Mouse (Mus musculus): Measurements from ENCODE around the gene Tmprss6. TPM values are rescaled to one million over a fixed set of nuclear protein-coding genes. Genes with fewer than 3 reads are reported as not detected.

Tmprss6 gene
- total RNA-seq, 2 experiments from 2014 or later = not detected

- intact Hi-C loops (cut with DNase I) = no loop called here
- DNase-seq (ENCODE audit: extremely low spot score in 1 of 2, low spot score in 2 of 2) = no peak
Observed at GRCm38 (mm10) chr15:78489248-78489647, 20.8 kb upstream of the Tmprss6 start.

- no peak for DNase-seq (ENCODE audit: extremely low spot score in 1 of 2, low spot score in 2 of 2)
- intact Hi-C loops (cut with DNase I) = no loop called here
Observed at GRCm38 (mm10) chr15:78487066-78487465, 18.6 kb upstream of the Tmprss6 start.

GRCm38 (mm10) chr15:78486564-78486963 is 18.1 kb upstream of the Tmprss6 start:
- intact Hi-C loops (cut with DNase I) = no loop called here
- DNase-seq (ENCODE audit: extremely low spot score in 1 of 2, low spot score in 2 of 2) = no peak

GRCm38 (mm10) chr15:78483311-78483710 is 14.9 kb upstream of the Tmprss6 start:
- intact Hi-C loops (cut with DNase I) = no loop called here

GRCm38 (mm10) chr15:78482518-78482917 is 14.1 kb upstream of the Tmprss6 start:
- DNase-seq (ENCODE audit: extremely low spot score in 1 of 2, low spot score in 2 of 2) = no peak
- intact Hi-C loops (cut with DNase I) = no loop called here

More at GRCm38 (mm10) chr15:78483311-78483710, 14.9 kb upstream of the Tmprss6 start:
- no peak for DNase-seq (ENCODE audit: extremely low spot score in 1 of 2, low spot score in 2 of 2)

GRCm38 (mm10) chr15:78481448-78482000 is 13.1 kb upstream of the Tmprss6 start:
- DNase-seq (ENCODE audit: extremely low spot score in 1 of 2, low spot score in 2 of 2) = peak in 1 of 2 experiments; percentile 31
- intact Hi-C loops (cut with DNase I) = no loop called here

GRCm38 (mm10) chr15:78480991-78481390 is 12.6 kb upstream of the Tmprss6 start:
- intact Hi-C loops (cut with DNase I) = no loop called here
- DNase-seq (ENCODE audit: extremely low spot score in 1 of 2, low spot score in 2 of 2) = no peak

- DNase-seq (ENCODE audit: extremely low spot score in 1 of 2, low spot score in 2 of 2) = no peak
- intact Hi-C loops (cut with DNase I) = no loop called here
Observed at GRCm38 (mm10) chr15:78480111-78480510, 11.7 kb upstream of the Tmprss6 start.

- intact Hi-C loops (cut with DNase I) = no loop called here
- DNase-seq (ENCODE audit: extremely low spot score in 1 of 2, low spot score in 2 of 2) = no peak
Observed at GRCm38 (mm10) chr15:78479470-78479869, 11.0 kb upstream of the Tmprss6 start.

GRCm38 (mm10) chr15:78478073-78478472 is 9.6 kb upstream of the Tmprss6 start:
- intact Hi-C loops (cut with DNase I) = no loop called here
- no peak for DNase-seq (ENCODE audit: extremely low spot score in 1 of 2, low spot score in 2 of 2)

GRCm38 (mm10) chr15:78476878-78477277 is 8.4 kb upstream of the Tmprss6 start:
- intact Hi-C loops (cut with DNase I) = no loop called here

GRCm38 (mm10) chr15:78475604-78476031 is 7.2 kb upstream of the Tmprss6 start:
- no peak for DNase-seq (ENCODE audit: extremely low spot score in 1 of 2, low spot score in 2 of 2)
- intact Hi-C loops (cut with DNase I) = no loop called here

More at GRCm38 (mm10) chr15:78476878-78477277, 8.4 kb upstream of the Tmprss6 start:
- DNase-seq (ENCODE audit: extremely low spot score in 1 of 2, low spot score in 2 of 2) = no peak

GRCm38 (mm10) chr15:78473442-78473841 is 5.0 kb upstream of the Tmprss6 start:
- intact Hi-C loops (cut with DNase I) = no loop called here

GRCm38 (mm10) chr15:78471902-78472301 is 3.5 kb upstream of the Tmprss6 start:
- intact Hi-C loops (cut with DNase I) = no loop called here
- no peak for DNase-seq (ENCODE audit: extremely low spot score in 1 of 2, low spot score in 2 of 2)

More at GRCm38 (mm10) chr15:78473442-78473841, 5.0 kb upstream of the Tmprss6 start:
- no peak for DNase-seq (ENCODE audit: extremely low spot score in 1 of 2, low spot score in 2 of 2)

GRCm38 (mm10) chr15:78470495-78471276 is 2.3 kb upstream of the Tmprss6 start:
- intact Hi-C loops (cut with DNase I) = no loop called here
- no peak for DNase-seq (ENCODE audit: extremely low spot score in 1 of 2, low spot score in 2 of 2)

- intact Hi-C loops (cut with DNase I) = loop anchor here (5.0 kb wide), 1 partner anchor 35 kb away; no protein-coding TSS in a partner anchor
- DNase-seq (ENCODE audit: extremely low spot score in 1 of 2, low spot score in 2 of 2) = no peak
Observed at GRCm38 (mm10) chr15:78467570-78467969, 864 bp downstream of the Tmprss6 start.

GRCm38 (mm10) chr15:78466809-78467208 is 1.6 kb downstream of the Tmprss6 start:
- DNase-seq (ENCODE audit: extremely low spot score in 1 of 2, low spot score in 2 of 2) = no peak

GRCm38 (mm10) chr15:78462981-78463380 is 5.5 kb downstream of the Tmprss6 start:
- no peak for DNase-seq (ENCODE audit: extremely low spot score in 1 of 2, low spot score in 2 of 2)
- intact Hi-C loops (cut with DNase I) = no loop called here

More at GRCm38 (mm10) chr15:78466809-78467208, 1.6 kb downstream of the Tmprss6 start:
- intact Hi-C loops (cut with DNase I) = loop anchor here (5.0 kb wide), 1 partner anchor 35 kb away; no protein-coding TSS in a partner anchor

- no peak for DNase-seq (ENCODE audit: extremely low spot score in 1 of 2, low spot score in 2 of 2)
- intact Hi-C loops (cut with DNase I) = no loop called here
Observed at GRCm38 (mm10) chr15:78457193-78457592, 11.2 kb downstream of the Tmprss6 start.

GRCm38 (mm10) chr15:78456051-78456450 is 12.4 kb downstream of the Tmprss6 start:
- intact Hi-C loops (cut with DNase I) = no loop called here
- DNase-seq (ENCODE audit: extremely low spot score in 1 of 2, low spot score in 2 of 2) = no peak
